ENCODE assay signal across 9 mouse cellular contexts in genomic region chr12:73731093-73731492, GRCm38 (mm10).
"Had no signal": no experiment of that assay in that cellular context is flagged by ENCODE, and none has a peak within 500 bp of the region (broad histone marks: within the 10 kb centered on the region; RNA-seq: fewer than 3 reads in every experiment).

No protein-coding gene starts in this region.

- DNase-seq: lung, postnatal 10 days; lung, postnatal 4 days; right cerebral cortex, postnatal 14 days; thymus, postnatal 14 days had no signal

- H3K4me1 ChIP-seq: liver, embryonic 12.5 days had no signal

- H3K4me3 ChIP-seq: limb, embryonic 15.5 days; liver, embryonic 12.5 days; midbrain, embryonic 12.5 days had no signal

- H3K9me3 ChIP-seq: limb, embryonic 15.5 days; liver, embryonic 12.5 days; midbrain, embryonic 12.5 days had no signal

- H3K4me2 ChIP-seq: limb, embryonic 15.5 days; liver, embryonic 12.5 days; lung, embryonic 14.5 days; midbrain, embryonic 12.5 days had no signal

- ATAC-seq: inflammation-experienced regulatory T-cells, adult 6 months; liver, embryonic 12.5 days had no signal

- H3K27ac ChIP-seq: liver, embryonic 12.5 days had no signal

- H3K9ac ChIP-seq: limb, embryonic 15.5 days; liver, embryonic 12.5 days; lung, embryonic 14.5 days; midbrain, embryonic 12.5 days had no signal

- H3K27me3 ChIP-seq: limb, embryonic 15.5 days; liver, embryonic 12.5 days had no signal

- H3K36me3 ChIP-seq: limb, embryonic 15.5 days; liver, embryonic 12.5 days; midbrain, embryonic 12.5 days had no signal
